Mouse (Mus musculus) MEL (cell line): ENCODE data around the gene Mmp24. TPM values are rescaled to one million over a fixed set of nuclear protein-coding genes. Genes with fewer than 3 reads are reported as not detected.

ENCODE experiments used
- DNase-seq: peaks from one replicate; pipeline ENCODE4 v3.0.0; 2011; ENCODE audit warnings: low read depth, low spot score
- H3K27ac ChIP-seq: 2 replicates; pipeline ENCODE4 v1.5.1; 2012; ENCODE audit warnings: low read depth, mild to moderate bottlenecking, control low read depth, low read length, moderate library complexity; ENCODE audit not compliant: control insufficient read depth
- H3K27me3 ChIP-seq, 2 experiments: fragments of 150-350 bp in 1 of 2; sonication (generic) in 1 of 2; 2 replicates each; pipeline ENCODE4 v1.6.1; 2012; ENCODE audit warnings: low read length in 2 of 2, mild to moderate bottlenecking in 2 of 2, improper control_type of control experiment in 1 of 2, moderate library complexity in 1 of 2; ENCODE audit not compliant: insufficient read depth in 2 of 2, control insufficient read depth in 1 of 2
- H3K36me3 ChIP-seq, 2 experiments: 2 replicates each; pipeline ENCODE4 v1.6.1; 2012 to 2014; ENCODE audit warnings: low read length in 2 of 2, improper control_type of control experiment in 1 of 2, inconsistent platforms in 1 of 2, mild to moderate bottlenecking in 1 of 2; ENCODE audit not compliant: insufficient read depth in 2 of 2, control insufficient read depth in 1 of 2
- H3K4me1 ChIP-seq, 2 experiments: fragments of 150-350 bp in 1 of 2; sonication (generic) in 1 of 2; 2 replicates each; pipeline ENCODE4 v1.6.1; 2012; ENCODE audit warnings: low read length in 2 of 2, improper control_type of control experiment in 1 of 2, mild to moderate bottlenecking in 1 of 2; ENCODE audit not compliant: insufficient read depth in 2 of 2, control insufficient read depth in 1 of 2
- H3K4me3 ChIP-seq, 2 experiments: fragments of 150-350 bp in 1 of 2; sonication (generic) in 1 of 2; 2 replicates each; pipeline ENCODE4 v1.5.1; 2012; ENCODE audit warnings: low read depth in 2 of 2, low read length in 2 of 2, mild to moderate bottlenecking in 2 of 2, moderate library complexity in 2 of 2, control low read depth in 1 of 2, improper control_type of control experiment in 1 of 2; ENCODE audit not compliant: control insufficient read depth in 1 of 2, insufficient read depth in 1 of 2
- H3K79me2 ChIP-seq: 2 replicates; pipeline ENCODE4 v1.6.1; 2012; ENCODE audit warnings: mild to moderate bottlenecking, low read length, moderate library complexity; ENCODE audit not compliant: control insufficient read depth, poor library complexity, insufficient read depth
- H3K9ac ChIP-seq: 2 replicates; pipeline ENCODE4 v1.6.1; 2012; ENCODE audit warnings: low read depth, mild to moderate bottlenecking, control low read depth, low read length, moderate library complexity; ENCODE audit not compliant: control insufficient read depth, poor library complexity, severe bottlenecking
- H3K9me3 ChIP-seq: fragments of 150-350 bp; sonication (generic); replicated peaks from 2 replicates; pipeline ENCODE4 v1.6.1; 2012; ENCODE audit warnings: mild to moderate bottlenecking, low read length, improper control_type of control experiment, moderate library complexity; ENCODE audit not compliant: insufficient read depth
- BHLHE40 ChIP-seq: IDR thresholded peaks from 2 replicates; pipeline ENCODE4 v1.6.1; 2012; ENCODE audit warnings: low read depth, mild to moderate bottlenecking, inconsistent platforms, low read length, improper control_type of control experiment, borderline replicate concordance
- CTCF ChIP-seq, 3 experiments: IDR thresholded peaks in 2 of 3; conservative IDR thresholded peaks in 1 of 3; 2 replicates each; pipeline ENCODE4 v1.5.1; 2011 to 2012; ENCODE audit warnings: low read length in 3 of 3, low read depth in 2 of 3, mild to moderate bottlenecking in 2 of 3, improper control_type of control experiment in 1 of 3, inconsistent platforms in 1 of 3, mixed read lengths in 1 of 3, moderate library complexity in 1 of 3; ENCODE audit not compliant: control insufficient read depth in 1 of 3, insufficient read depth in 1 of 3, poor library complexity in 1 of 3, severe bottlenecking in 1 of 3
- ETS1 ChIP-seq: IDR thresholded peaks from 2 replicates; pipeline ENCODE4 v1.6.1; 2012; ENCODE audit warnings: low read depth, mild to moderate bottlenecking, inconsistent platforms, low read length, improper control_type of control experiment, moderate library complexity
- GABPA ChIP-seq: IDR thresholded peaks from 2 replicates; pipeline ENCODE4 v1.6.1; 2012; ENCODE audit warnings: low read depth, mild to moderate bottlenecking, inconsistent platforms, low read length, improper control_type of control experiment, moderate library complexity
- GATA1 ChIP-seq: IDR thresholded peaks from 2 replicates; pipeline ENCODE4 v1.6.1; 2011; ENCODE audit warnings: low read depth, low read length, improper control_type of control experiment
- JUND ChIP-seq: IDR thresholded peaks from 2 replicates; pipeline ENCODE4 v1.6.1; 2011; ENCODE audit warnings: low read depth, mild to moderate bottlenecking, improper control_type of control experiment, low read length
- MAFK ChIP-seq: IDR thresholded peaks from 2 replicates; pipeline ENCODE4 v1.6.1; 2011; ENCODE audit warnings: low read depth, mild to moderate bottlenecking, low read length, improper control_type of control experiment, borderline replicate concordance
- MYB ChIP-seq: IDR thresholded peaks from 2 replicates; pipeline ENCODE4 v1.6.1; 2011; ENCODE audit warnings: mild to moderate bottlenecking, low read depth, low read length, improper control_type of control experiment
- RAD21 ChIP-seq: IDR thresholded peaks from 2 replicates; pipeline ENCODE4 v1.6.1; 2011; ENCODE audit warnings: mild to moderate bottlenecking, low read depth, low read length, improper control_type of control experiment
- RCOR1 ChIP-seq: IDR thresholded peaks from 2 replicates; pipeline ENCODE4 v1.6.1; 2012; ENCODE audit warnings: low read depth, mild to moderate bottlenecking, inconsistent platforms, low read length, improper control_type of control experiment
- SIN3A ChIP-seq: IDR thresholded peaks from 2 replicates; pipeline ENCODE4 v1.6.1; 2012; ENCODE audit warnings: low read length, improper control_type of control experiment, inconsistent platforms
- SMC3 ChIP-seq: IDR thresholded peaks from 2 replicates; pipeline ENCODE4 v1.6.1; 2011; ENCODE audit warnings: low read depth, low read length, improper control_type of control experiment
- TCF12 ChIP-seq: IDR thresholded peaks from 2 replicates; pipeline ENCODE4 v1.6.1; 2014; ENCODE audit warnings: low read depth, mild to moderate bottlenecking, inconsistent platforms, low read length, improper control_type of control experiment, moderate library complexity
- USF1 ChIP-seq: IDR thresholded peaks from 2 replicates; pipeline ENCODE4 v1.6.1; 2014; ENCODE audit warnings: low read depth, mild to moderate bottlenecking, inconsistent platforms, low read length, improper control_type of control experiment, moderate library complexity
- USF2 ChIP-seq, 2 experiments: IDR thresholded peaks; 2 replicates each; pipeline ENCODE4 v1.6.1; 2011 to 2012; ENCODE audit warnings: improper control_type of control experiment in 2 of 2, low read length in 2 of 2, borderline replicate concordance in 1 of 2, inconsistent platforms in 1 of 2, low read depth in 1 of 2, mild to moderate bottlenecking in 1 of 2; ENCODE audit not compliant: insufficient read depth in 1 of 2
- ZC3H11A ChIP-seq: IDR thresholded peaks from 2 replicates; pipeline ENCODE4 v1.6.1; 2012; ENCODE audit warnings: low read depth, mild to moderate bottlenecking, inconsistent platforms, low read length, improper control_type of control experiment
- ZNF384 ChIP-seq: IDR thresholded peaks from 2 replicates; pipeline ENCODE4 v1.6.1; 2012; ENCODE audit warnings: low read depth, mild to moderate bottlenecking, inconsistent platforms, low read length, improper control_type of control experiment
- polyA plus RNA-seq, 2 experiments: library from polyadenylated mRNA; stranded (reverse) in 1 of 2; unstranded in 1 of 2; fragments of >175 nt in 1 of 2; fragments of >200 nt in 1 of 2; gene quantifications; 2 replicates each; pipeline versions ENCODE4 v1.2.1 to v1.2.4; 2012; ENCODE audit warnings: low replicate concordance in 2 of 2, low read depth in 1 of 2; ENCODE audit not compliant: insufficient read length in 2 of 2, insufficient read depth in 1 of 2, missing spikeins in 1 of 2
- total RNA-seq: library from RNA; depleted of rRNA; stranded (reverse); fragments of 300-350 nt; gene quantifications from 2 replicates; pipeline ENCODE4 v1.2.3, GENCODE M21; 2012

The Mmp24 gene
- total and polyA plus RNA-seq, 3 experiments = 0.06 to 0.27 TPM; not detected in 1

- H3K4me3 ChIP-seq = no peak overlapping the region
- no peaks in the 10 kb centered on the region for H3K27me3 ChIP-seq
- H3K27ac ChIP-seq = no peak overlapping the region
- peak; percentile 85 for DNase-seq
- peaks cover 0 to 6% of the 10 kb centered on the region in 2 experiments; a peak in 2 of 4 replicates for H3K36me3 ChIP-seq
- peak; percentile 87 for TF ChIP-seq SMC3
- TF ChIP-seq CTCF (IDR thresholded peaks at IDR 0.05 in 2 of 3, conservative IDR thresholded peaks at IDR 0.05 in 1 of 3; ENCODE audit: control insufficient read depth in 1 of 3, insufficient read depth in 1 of 3, low read depth in 2 of 3, low read length in 3 of 3, poor library complexity in 1 of 3, severe bottlenecking in 1 of 3) = peak; percentile 87 to 89 (median 88)
- TF ChIP-seq ZC3H11A = peak; percentile 70
- no peak for TF ChIP-seq MYB
- peak; percentile 38; the same call in 1 of the 2 replicates for TF ChIP-seq SIN3A
- no peak for TF ChIP-seq RCOR1
- TF ChIP-seq MAFK = no peak
- no peak for TF ChIP-seq USF2 (IDR thresholded peaks at IDR 0.05; ENCODE audit: borderline replicate concordance in 1 of 2, insufficient read depth in 1 of 2, low read depth in 1 of 2, low read length in 2 of 2)
- no peak for TF ChIP-seq GATA1
- no peak for TF ChIP-seq GABPA
- peak; percentile 76 for TF ChIP-seq RAD21
- 0 out of 2 replicates have a peak, but pooled peaks have one; percentile 21 for TF ChIP-seq BHLHE40
- TF ChIP-seq ZNF384 = no peak
- no peak for TF ChIP-seq ETS1
- H3K9ac ChIP-seq = no peak overlapping the region
- H3K9me3 ChIP-seq = no peaks in the 10 kb centered on the region
- H3K4me1 ChIP-seq = no peaks in the 10 kb centered on the region
- no peaks in the 10 kb centered on the region for H3K79me2 ChIP-seq
Observed at GRCm38 (mm10) chr2:155848291-155848690, 73.1 kb downstream of the Mmp24 start.

- H3K4me1 ChIP-seq = no peaks in the 10 kb centered on the region
- no peaks in the 10 kb centered on the region for H3K27me3 ChIP-seq
- TF ChIP-seq USF1 (peak; percentile 45; the same call in 1 of the 2 replicates), JUND (no peak), TCF12 (no peak), MAFK (no peak)
- H3K9me3 ChIP-seq = no peaks in the 10 kb centered on the region
- H3K79me2 ChIP-seq = no peaks in the 10 kb centered on the region
- peaks cover 0 to 6% of the 10 kb centered on the region in 2 experiments; a peak in 2 of 4 replicates for H3K36me3 ChIP-seq
- no peak overlapping the region for H3K27ac ChIP-seq
- no peak overlapping the region for H3K9ac ChIP-seq
- peak; percentile 22 for DNase-seq
- no peak overlapping the region for H3K4me3 ChIP-seq
Observed at GRCm38 (mm10) chr2:155849464-155849863, 74.3 kb downstream of the Mmp24 start.
